Mouse (Mus musculus) heart, postnatal 25 days (tissue): Measurements from ENCODE around the gene Cdk2ap2. TPM values are rescaled to one million over a fixed set of nuclear protein-coding genes. Genes with fewer than 3 reads are reported as not detected.
"Not testable (repeated sequence)": the region's sequence is repeated elsewhere in the genome, so short reads cannot be mapped to it uniquely, and the experiment has no call there.

Source experiments
- DNase-seq: peaks from one replicate; pipeline ENCODE4 v3.0.0; 2022; ENCODE audit warnings: low spot score
- intact Hi-C: fragments of 180-260 bp; cut with DNase I; formaldehyde crosslinking; loops from one replicate; pipeline ENCODE4 v1.15.1; 2025
- total RNA-seq, 2 experiments: library from RNA; stranded (reverse); gene quantifications; 2 replicates each; pipeline ENCODE4 v1.2.3; 2021

Gene Cdk2ap2
- total RNA-seq, 2 experiments from 2014 or later = 36.6 to 45.1 TPM

DNA sequence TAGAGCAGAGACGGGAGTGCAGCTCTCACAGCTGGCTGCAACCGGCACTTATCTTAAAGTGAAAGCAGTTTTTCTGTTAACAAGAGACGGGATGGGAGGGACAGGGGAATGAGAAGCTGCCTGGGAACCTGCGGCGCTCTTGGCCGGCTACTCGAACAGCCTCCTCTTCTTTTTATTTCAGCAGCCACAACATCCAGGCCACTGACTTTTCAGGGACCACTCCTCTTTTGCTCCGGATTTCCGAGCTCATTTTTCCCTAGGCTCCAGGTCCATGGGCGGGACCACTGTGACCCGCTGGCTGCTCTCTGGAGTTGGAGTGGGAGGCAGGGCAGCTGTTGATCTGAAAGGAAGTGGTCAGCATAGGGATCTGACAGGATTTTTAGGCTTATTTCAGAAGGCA lies 32.5 kb upstream of the Cdk2ap2 start:
- DNase-seq, intact Hi-C loops: not testable (repeated sequence)

- DNase-seq = no peak
- intact Hi-C loops = no loop called here
Observed at GRCm38 (mm10) chr19:4066280-4066679, 30.7 kb upstream of the Cdk2ap2 start.

DNA sequence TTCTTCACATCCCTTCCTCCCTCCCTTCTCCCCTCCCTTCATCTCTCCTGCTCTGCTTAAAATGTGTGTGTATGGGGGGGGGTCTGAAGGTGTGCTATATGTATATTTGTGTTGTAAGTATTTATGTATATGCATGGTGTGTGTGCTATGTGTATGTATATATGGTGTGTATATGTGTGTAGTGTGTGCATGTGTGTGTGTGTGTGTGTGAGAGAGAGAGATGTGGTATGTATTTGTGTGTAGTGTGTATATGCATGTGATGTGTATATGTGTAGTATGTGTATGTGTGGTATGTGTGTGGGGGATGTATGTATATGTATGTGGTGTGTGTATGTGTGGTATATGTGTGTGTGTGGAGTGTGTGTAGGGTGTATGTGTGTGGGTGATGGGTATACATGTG lies 30.1 kb upstream of the Cdk2ap2 start:
- DNase-seq = no peak
- intact Hi-C loops = no loop called here

DNA sequence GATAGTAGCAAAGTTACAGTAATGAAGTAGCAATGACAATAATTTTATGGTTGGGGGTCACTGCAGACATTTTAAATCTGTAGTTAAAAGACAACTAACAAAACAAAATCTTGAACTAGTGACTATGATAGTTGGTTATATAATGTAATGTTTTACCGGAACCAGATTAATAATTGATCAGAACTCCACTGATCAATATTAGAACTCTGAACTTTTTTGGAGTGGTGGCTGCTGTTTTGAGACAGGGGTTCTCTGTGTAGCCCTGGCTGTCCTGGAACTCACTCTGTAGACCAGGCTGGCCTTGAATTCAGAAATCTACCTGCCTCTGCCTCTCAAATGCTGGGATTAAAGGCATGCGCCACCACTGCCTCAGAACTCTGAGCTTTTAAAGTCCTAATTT lies 28.7 kb upstream of the Cdk2ap2 start:
- DNase-seq, intact Hi-C loops: not testable (repeated sequence)

GRCm38 (mm10) chr19:4068717-4069410 lies 28.1 kb upstream of the Cdk2ap2 start:
- DNase-seq = no peak
- intact Hi-C loops = no loop called here

GRCm38 (mm10) chr19:4070311-4070710 lies 26.7 kb upstream of the Cdk2ap2 start:
- no peak for DNase-seq
- intact Hi-C loops = no loop called here

GRCm38 (mm10) chr19:4070756-4071155 lies 26.2 kb upstream of the Cdk2ap2 start:
- intact Hi-C loops = no loop called here

DNA sequence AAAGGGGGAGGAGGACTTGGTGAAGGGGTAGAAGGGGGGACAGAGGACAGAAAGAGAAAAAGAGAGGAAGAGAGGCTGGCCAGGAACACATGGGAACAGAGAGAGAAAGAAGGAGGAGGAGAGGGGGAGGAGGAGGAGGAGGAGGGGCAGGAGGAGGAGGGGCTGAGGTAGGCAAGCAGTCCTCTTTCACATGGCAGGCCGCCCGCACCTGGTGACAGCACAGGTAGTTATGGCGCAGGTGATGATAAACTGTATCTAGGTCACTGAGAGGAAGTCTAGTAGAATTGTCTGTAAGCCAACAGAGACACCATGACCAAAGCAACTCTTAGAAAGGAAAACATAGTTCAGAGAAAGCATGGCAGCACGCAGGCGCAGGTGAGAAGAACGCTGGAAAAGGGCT lies 25.6 kb upstream of the Cdk2ap2 start:
- DNase-seq = no peak
- intact Hi-C loops = no loop called here

More at GRCm38 (mm10) chr19:4070756-4071155, 26.2 kb upstream of the Cdk2ap2 start:
- DNase-seq = no peak

- no peak for DNase-seq
- intact Hi-C loops = no loop called here
Observed at GRCm38 (mm10) chr19:4072706-4073424, 24.1 kb upstream of the Cdk2ap2 start.

GRCm38 (mm10) chr19:4075531-4075930 lies 21.5 kb upstream of the Cdk2ap2 start:
- intact Hi-C loops = no loop called here
- DNase-seq = no peak

GRCm38 (mm10) chr19:4079594-4079993 lies 17.4 kb upstream of the Cdk2ap2 start:
- DNase-seq = no peak
- intact Hi-C loops = no loop called here

DNA sequence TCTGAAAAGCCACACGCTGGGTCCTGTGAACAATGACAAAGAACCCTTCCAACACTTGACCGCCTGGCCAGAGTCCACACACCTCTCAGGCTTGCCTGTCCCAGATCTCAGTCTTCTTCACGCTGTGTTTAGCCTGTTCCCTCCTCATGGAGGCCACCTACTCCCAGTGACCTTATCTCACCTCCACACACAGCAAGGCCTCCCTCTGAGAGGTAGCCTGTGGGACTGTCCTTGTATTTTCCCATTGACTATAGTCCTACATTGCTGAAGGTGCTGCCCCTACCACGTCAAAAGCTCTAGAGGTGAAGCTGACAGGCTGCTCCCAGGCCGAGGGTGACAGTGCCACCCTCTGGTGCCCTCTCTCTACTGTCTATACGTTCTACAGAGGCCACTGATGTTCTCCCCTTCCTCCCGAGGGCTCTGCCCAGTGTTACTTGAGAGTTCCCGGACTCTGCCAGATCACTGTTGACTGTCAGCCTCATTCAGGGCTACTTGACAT lies 16.4 kb upstream of the Cdk2ap2 start:
- intact Hi-C loops = no loop called here

GRCm38 (mm10) chr19:4081394-4081793 lies 15.6 kb upstream of the Cdk2ap2 start, which contains the start of gene Cabp2:
Gene Cabp2 (plus strand): TSS chr19:4081578.
- no peak for DNase-seq
- intact Hi-C loops = no loop called here

More for the DNA sequence above, 16.4 kb upstream of the Cdk2ap2 start:
- no peak for DNase-seq

GRCm38 (mm10) chr19:4082219-4082965 lies 14.6 kb upstream of the Cdk2ap2 start:
- no peak for DNase-seq

GRCm38 (mm10) chr19:4083316-4083715 lies 13.7 kb upstream of the Cdk2ap2 start:
- no peak for DNase-seq
- intact Hi-C loops = no loop called here

More at GRCm38 (mm10) chr19:4082219-4082965, 14.6 kb upstream of the Cdk2ap2 start:
- intact Hi-C loops = no loop called here

DNA sequence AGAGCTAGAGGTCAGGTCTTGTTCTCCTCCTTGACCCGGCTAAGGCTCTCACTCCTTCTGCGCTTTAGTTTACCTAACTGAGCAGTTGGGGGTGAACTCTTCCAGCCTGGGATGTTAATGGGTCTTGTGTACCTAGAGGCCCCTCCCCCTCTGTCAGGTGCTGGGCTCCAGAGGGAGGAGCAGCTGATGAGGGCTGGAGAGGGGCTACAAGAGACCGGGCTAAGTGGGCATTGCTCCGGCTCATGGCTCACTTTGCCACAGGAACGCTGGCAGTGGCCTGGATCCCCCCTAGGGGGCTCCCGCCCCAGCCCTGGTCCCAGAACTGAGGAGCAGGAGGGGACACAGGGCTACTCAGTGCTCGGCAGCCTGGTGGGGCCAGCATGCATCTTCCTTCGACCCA lies 13.2 kb upstream of the Cdk2ap2 start:
- intact Hi-C loops = no loop called here
- no peak for DNase-seq

- intact Hi-C loops = no loop called here
- no peak for DNase-seq
Observed at GRCm38 (mm10) chr19:4084984-4085383, 12.0 kb upstream of the Cdk2ap2 start.

GRCm38 (mm10) chr19:4086156-4086555 lies 10.8 kb upstream of the Cdk2ap2 start:
- intact Hi-C loops = no loop called here
- DNase-seq = no peak

GRCm38 (mm10) chr19:4087090-4087489 lies 9.9 kb upstream of the Cdk2ap2 start:
- DNase-seq = no peak

GRCm38 (mm10) chr19:4088146-4088545 lies 8.8 kb upstream of the Cdk2ap2 start:
- no peak for DNase-seq
- intact Hi-C loops = no loop called here

More at GRCm38 (mm10) chr19:4087090-4087489, 9.9 kb upstream of the Cdk2ap2 start:
- intact Hi-C loops = no loop called here
